Mouse (Mus musculus) midbrain, embryonic 12.5 days (tissue): ENCODE measurements around the gene Pde4d. TPM values are rescaled to one million over a fixed set of nuclear protein-coding genes. Genes with fewer than 3 reads are reported as not detected.

ENCODE experiments used
- ATAC-seq: fragments of 200-750 bp; cut with Nextera tagmentation; 2 replicates; pipeline ENCODE4 v1.8.0; 2017; ENCODE audit warnings: low read depth, moderate TSS enrichment, moderate library complexity; ENCODE audit not compliant: low FRiP score
- H3K27ac ChIP-seq: fragments of 300-500 bp; sonication (generic); replicated peaks from 2 replicates; pipeline ENCODE4 v1.5.1; 2016; ENCODE audit warnings: mild to moderate bottlenecking
- H3K27me3 ChIP-seq: fragments of 300-500 bp; sonication (generic); 2 replicates; pipeline ENCODE4 v1.6.1; 2016; ENCODE audit warnings: mild to moderate bottlenecking
- H3K36me3 ChIP-seq: fragments of 300-500 bp; sonication (generic); 2 replicates; pipeline ENCODE4 v1.6.1; 2016
- H3K4me1 ChIP-seq: fragments of 300-500 bp; sonication (generic); 2 replicates; pipeline ENCODE4 v1.6.1; 2016
- H3K4me2 ChIP-seq: fragments of 300-500 bp; sonication (generic); replicated peaks from 2 replicates; pipeline ENCODE4 v1.6.1; 2016; ENCODE audit warnings: mild to moderate bottlenecking, moderate library complexity
- H3K4me3 ChIP-seq: fragments of 300-500 bp; sonication (generic); 2 replicates; pipeline ENCODE4 v1.5.1; 2016; ENCODE audit warnings: mild to moderate bottlenecking
- H3K9ac ChIP-seq: fragments of 300-500 bp; sonication (generic); replicated peaks from 2 replicates; pipeline ENCODE4 v1.6.1; 2016; ENCODE audit warnings: mild to moderate bottlenecking, moderate library complexity
- H3K9me3 ChIP-seq: fragments of 300-500 bp; sonication (generic); 2 replicates; pipeline ENCODE4 v1.6.1; 2016; ENCODE audit warnings: mild to moderate bottlenecking
- WGBS: fragments of 180-500 bp; shearing (Covaris S2); methylation state at CpG from one replicate; pipeline ENCODE4 v1.1.7; 2016; 5-methylcytosine and 5-hydroxymethylcytosine counted together
- polyA plus RNA-seq: library from polyadenylated mRNA; unstranded; fragments of >200 nt; fragmentation: Nextera tagmentation; extraction: Ambion mirVana; gene quantifications from 2 replicates; pipeline ENCODE4 v1.2.1, GENCODE M21; 2016

Pde4d gene
- polyA plus RNA-seq, 1 experiment from 2014 or later: 21.4 TPM

GRCm38 (mm10) chr13:109491829-109492228 is 1042.1 kb downstream of the Pde4d start:
- Histone ChIP-seq H3K4me2 (no peak overlapping the region), H3K27ac (no peak overlapping the region), H3K27me3 (no peaks in the 10 kb centered on the region), H3K9me3 (no peaks in the 10 kb centered on the region), H3K9ac (no peak overlapping the region), H3K4me3 (no peak overlapping the region), H3K4me1 (peaks cover 12% of the 10 kb centered on the region; the same call in 1 of the 2 replicates), H3K36me3 (no peaks in the 10 kb centered on the region)
- 48% methylated on average over 4 of the region's 4 CpGs for WGBS
- no peak for ATAC-seq

- no peaks in the 10 kb centered on the region for H3K9me3 ChIP-seq
- no peaks in the 10 kb centered on the region for H3K36me3 ChIP-seq
- no peaks in the 10 kb centered on the region for H3K4me1 ChIP-seq
- WGBS: 88% methylated on average over 9 of the region's 9 CpGs
- H3K4me3 ChIP-seq: no peak overlapping the region
- ATAC-seq: no peak
- no peak overlapping the region for H3K4me2 ChIP-seq
- H3K27me3 ChIP-seq: no peaks in the 10 kb centered on the region
- H3K27ac ChIP-seq: no peak overlapping the region
- no peak overlapping the region for H3K9ac ChIP-seq
Observed at GRCm38 (mm10) chr13:109500336-109500735, 1050.6 kb downstream of the Pde4d start.

DNA sequence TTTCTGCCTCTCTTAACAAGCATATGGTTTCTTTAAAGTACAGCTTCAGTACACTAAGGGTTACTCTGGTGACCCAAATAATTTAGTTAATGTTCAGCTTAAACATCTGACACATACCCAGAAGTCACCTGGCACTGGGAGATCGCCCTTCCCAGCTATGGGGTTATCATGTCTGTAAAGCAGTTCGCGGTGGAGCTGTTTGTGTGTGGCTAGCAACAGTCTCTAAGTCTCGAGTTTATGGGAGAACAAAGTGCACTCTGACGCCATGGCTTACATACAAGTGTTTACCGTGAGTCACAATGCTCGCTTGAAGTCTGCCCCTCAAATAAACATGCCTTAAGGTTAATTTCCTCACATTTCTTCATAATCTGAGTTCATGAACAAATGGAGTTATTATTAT is 1053.0 kb downstream of the Pde4d start:
- ATAC-seq: no peak
- 94% methylated on average over 7 of the region's 7 CpGs for WGBS

GRCm38 (mm10) chr13:109506754-109507153 is 1057.0 kb downstream of the Pde4d start:
- Histone ChIP-seq H3K4me2 (no peak overlapping the region), H3K27ac (no peak overlapping the region), H3K27me3 (no peaks in the 10 kb centered on the region), H3K4me1 (no peaks in the 10 kb centered on the region), H3K9ac (no peak overlapping the region), H3K9me3 (no peaks in the 10 kb centered on the region), H3K4me3 (no peak overlapping the region), H3K36me3 (no peaks in the 10 kb centered on the region)
- WGBS: 92% methylated on average over 7 of the region's 7 CpGs
- no peak for ATAC-seq

More for the DNA sequence above, 1053.0 kb downstream of the Pde4d start:
- no peak overlapping the region for H3K27ac ChIP-seq
- H3K36me3 ChIP-seq: no peaks in the 10 kb centered on the region
- no peaks in the 10 kb centered on the region for H3K27me3 ChIP-seq
- H3K4me2 ChIP-seq: no peak overlapping the region
- no peak overlapping the region for H3K9ac ChIP-seq
- no peaks in the 10 kb centered on the region for H3K9me3 ChIP-seq
- H3K4me1 ChIP-seq: no peaks in the 10 kb centered on the region
- H3K4me3 ChIP-seq: no peak overlapping the region

GRCm38 (mm10) chr13:109508472-109508871 is 1058.7 kb downstream of the Pde4d start:
- 93% methylated on average over 4 of the region's 4 CpGs for WGBS
- H3K4me2 ChIP-seq: no peak overlapping the region
- H3K27ac ChIP-seq: no peak overlapping the region
- no peaks in the 10 kb centered on the region for H3K9me3 ChIP-seq
- no peak overlapping the region for H3K9ac ChIP-seq
- no peak overlapping the region for H3K4me3 ChIP-seq
- H3K27me3 ChIP-seq: no peaks in the 10 kb centered on the region
- ATAC-seq: no peak
- no peaks in the 10 kb centered on the region for H3K4me1 ChIP-seq
- H3K36me3 ChIP-seq: no peaks in the 10 kb centered on the region

GRCm38 (mm10) chr13:109518194-109518593 is 1068.4 kb downstream of the Pde4d start:
- Histone ChIP-seq H3K27me3 (no peaks in the 10 kb centered on the region), H3K4me3 (no peak overlapping the region), H3K9ac (no peak overlapping the region), H3K27ac (no peak overlapping the region), H3K4me1 (0 out of 2 replicates have a peak, but pooled peaks cover 2% of the 10 kb centered on the region), H3K9me3 (no peaks in the 10 kb centered on the region), H3K4me2 (no peak overlapping the region), H3K36me3 (no peaks in the 10 kb centered on the region)
- peak; percentile 47; the same call in 1 of the 2 replicates for ATAC-seq
- 56% methylated on average over 1 of the region's 1 CpGs for WGBS

- H3K4me2 ChIP-seq: no peak overlapping the region
- WGBS: 38% methylated on average over 3 of the region's 3 CpGs
- H3K4me3 ChIP-seq: no peak overlapping the region
- no peak for ATAC-seq
- H3K9ac ChIP-seq: no peak overlapping the region
- no peaks in the 10 kb centered on the region for H3K9me3 ChIP-seq
- H3K36me3 ChIP-seq: no peaks in the 10 kb centered on the region
- 0 out of 2 replicates have a peak, but pooled peaks cover 2% of the 10 kb centered on the region for H3K4me1 ChIP-seq
- no peak overlapping the region for H3K27ac ChIP-seq
- no peaks in the 10 kb centered on the region for H3K27me3 ChIP-seq
Observed at GRCm38 (mm10) chr13:109519485-109519884, 1069.7 kb downstream of the Pde4d start.

DNA sequence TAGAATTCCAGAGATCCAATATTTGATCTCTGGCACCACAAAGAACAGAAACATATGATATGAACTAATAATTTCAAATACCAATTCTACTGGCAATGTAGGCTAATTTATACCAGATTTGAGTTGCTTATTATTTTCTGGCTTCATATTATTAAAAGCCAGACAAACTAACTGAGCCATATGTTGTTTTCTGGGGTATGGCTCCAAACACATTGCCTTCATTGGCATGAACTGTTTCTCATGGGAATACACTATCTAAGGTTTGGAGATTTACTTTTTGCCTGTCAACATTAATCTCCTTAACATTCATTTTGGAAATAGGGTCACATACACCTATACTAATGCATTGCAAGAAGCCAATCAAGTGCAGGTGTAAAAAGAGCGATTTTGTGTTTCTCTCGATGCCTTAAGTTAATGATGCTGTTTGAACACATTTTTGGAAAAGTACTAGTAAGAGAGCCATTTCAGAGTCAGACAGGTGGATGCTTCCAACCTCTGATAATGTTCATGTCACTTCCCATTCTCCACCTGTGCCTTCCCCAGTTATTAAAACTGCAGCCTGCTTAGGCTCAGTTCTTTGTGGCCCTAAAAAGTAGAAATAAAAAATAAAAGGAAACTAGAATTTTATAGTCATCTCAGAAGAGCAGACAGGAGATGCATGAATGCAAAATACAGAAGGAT is 1070.4 kb downstream of the Pde4d start:
- Histone ChIP-seq H3K27ac (no peak overlapping the region), H3K9ac (no peak overlapping the region), H3K4me3 (no peak overlapping the region), H3K9me3 (no peaks in the 10 kb centered on the region), H3K27me3 (no peaks in the 10 kb centered on the region), H3K4me2 (no peak overlapping the region), H3K36me3 (no peaks in the 10 kb centered on the region), H3K4me1 (0 out of 2 replicates have a peak, but pooled peaks cover 2% of the 10 kb centered on the region)
- ATAC-seq: no peak
- 92% methylated on average over 2 of the region's 2 CpGs for WGBS

DNA sequence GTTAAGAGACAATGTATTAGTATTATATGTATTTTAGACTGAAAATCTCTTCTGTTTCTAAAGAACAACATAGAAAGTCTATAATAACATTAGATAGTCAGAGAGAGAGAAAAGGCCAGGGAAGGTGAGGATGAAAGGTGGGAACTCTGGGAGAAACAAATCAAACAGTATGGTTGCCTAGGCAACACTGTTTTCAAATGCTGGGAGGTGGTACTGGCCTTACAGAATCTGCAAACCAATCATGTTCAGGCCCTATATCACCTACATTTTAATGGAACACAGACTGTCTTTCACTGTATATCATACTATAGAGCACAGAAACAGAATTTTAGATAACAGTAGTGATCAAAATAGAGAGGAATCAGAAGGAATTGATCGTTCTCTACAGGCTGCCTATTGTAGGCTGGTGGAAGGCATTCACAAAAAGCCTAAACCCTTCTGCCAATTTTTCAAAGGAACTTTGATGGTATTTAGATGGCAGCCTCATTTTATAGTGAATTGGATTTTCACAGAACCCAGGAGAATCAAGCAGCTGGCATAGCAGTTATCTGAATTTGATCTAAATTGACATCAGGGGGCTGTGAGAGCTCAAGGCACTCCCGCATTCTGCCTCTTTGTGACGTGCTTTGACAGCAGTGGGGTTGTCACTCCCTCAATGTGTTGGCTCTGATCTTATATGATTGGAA is 1084.2 kb downstream of the Pde4d start:
- H3K36me3 ChIP-seq: no peaks in the 10 kb centered on the region
- H3K9me3 ChIP-seq: no peaks in the 10 kb centered on the region
- H3K27ac ChIP-seq: peak overlapping the region; percentile 69
- no peak overlapping the region for H3K4me2 ChIP-seq
- H3K27me3 ChIP-seq: no peaks in the 10 kb centered on the region
- H3K4me1 ChIP-seq: peaks cover 7% of the 10 kb centered on the region
- WGBS: 43% methylated on average over 3 of the region's 3 CpGs
- ATAC-seq: peak; percentile 80
- H3K9ac ChIP-seq: no peak overlapping the region
- no peak overlapping the region for H3K4me3 ChIP-seq

DNA sequence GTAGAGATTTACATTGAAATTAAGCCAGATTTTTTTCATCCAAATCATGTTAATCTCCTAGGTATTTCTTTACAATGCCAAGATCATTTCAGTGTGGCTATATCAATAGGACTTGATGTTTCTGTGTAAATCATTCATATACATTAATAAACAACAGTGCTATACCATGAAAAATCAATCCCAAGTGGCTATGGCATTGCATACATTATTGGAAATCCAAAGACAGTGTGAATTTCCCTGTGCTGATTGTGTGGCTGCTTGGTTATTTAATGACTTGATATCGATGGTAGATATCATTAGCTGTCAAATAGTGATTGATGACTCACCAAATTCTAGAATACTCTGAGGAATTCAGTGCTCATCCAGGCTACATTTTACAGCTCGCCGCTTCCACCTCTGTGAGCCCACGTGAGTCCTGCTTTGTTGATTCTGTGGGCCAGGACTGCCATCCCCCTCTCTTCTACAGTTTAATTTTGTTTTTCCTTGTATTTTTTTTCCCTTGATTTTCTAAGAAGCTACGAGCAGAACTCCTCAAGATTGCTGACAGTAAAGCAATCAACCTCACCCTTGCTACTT is 1085.0 kb downstream of the Pde4d start:
- no peak overlapping the region for H3K4me3 ChIP-seq
- peak overlapping the region; percentile 69; the same call in 1 of the 2 replicates for H3K27ac ChIP-seq
- H3K4me1 ChIP-seq: peaks cover 7% of the 10 kb centered on the region
- no peak overlapping the region for H3K9ac ChIP-seq
- 65% methylated on average over 5 of the region's 5 CpGs for WGBS
- no peaks in the 10 kb centered on the region for H3K36me3 ChIP-seq
- ATAC-seq: peak; percentile 42; the same call in 1 of the 2 replicates
- no peaks in the 10 kb centered on the region for H3K9me3 ChIP-seq
- no peak overlapping the region for H3K4me2 ChIP-seq
- no peaks in the 10 kb centered on the region for H3K27me3 ChIP-seq

DNA sequence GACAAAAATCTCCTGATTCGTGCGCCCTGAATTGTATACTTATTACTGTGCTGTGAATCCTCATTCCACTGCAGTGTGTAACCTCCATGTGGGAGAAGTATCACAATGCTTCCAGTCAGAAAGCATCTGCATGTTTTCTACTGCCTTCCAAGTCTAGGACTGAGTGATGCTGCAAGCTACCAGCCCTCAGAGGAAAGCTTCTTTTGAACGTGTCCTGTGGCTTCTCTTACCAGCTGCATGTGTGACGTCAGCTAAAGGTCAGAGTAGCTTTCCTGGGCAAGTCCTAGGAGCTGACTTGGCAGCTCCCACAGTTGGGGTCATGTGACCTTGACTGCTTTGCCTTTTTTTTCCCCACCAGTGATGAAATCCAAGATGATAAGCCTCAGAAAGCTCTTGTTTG is 1086.9 kb downstream of the Pde4d start:
- H3K4me2 ChIP-seq: no peak overlapping the region
- H3K27ac ChIP-seq: no peak overlapping the region; the same call in 1 of the 2 replicates
- ATAC-seq: no peak

DNA sequence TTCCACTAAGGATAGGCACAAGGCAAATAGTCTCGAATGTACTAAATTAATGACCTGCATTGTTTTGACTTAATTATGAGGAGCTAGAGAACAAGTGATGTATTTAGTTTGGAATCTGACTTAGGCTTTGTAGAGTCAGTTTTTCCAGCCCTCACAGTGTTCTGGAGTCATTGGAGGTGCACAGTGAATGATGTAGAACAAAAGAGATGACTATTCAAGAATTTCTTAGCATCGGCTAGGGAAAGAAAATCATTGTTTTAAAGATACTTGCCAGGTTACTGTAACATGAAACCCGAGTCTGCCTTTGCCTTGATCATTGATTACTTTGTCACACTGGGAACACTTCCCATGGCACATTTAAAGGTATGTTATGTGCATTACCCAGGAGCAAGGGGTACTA is 1089.6 kb downstream of the Pde4d start:
- H3K4me1 ChIP-seq: 0 out of 2 replicates have a peak, but pooled peaks cover under 1% of the 10 kb centered on the region
- no peak for ATAC-seq
- H3K27me3 ChIP-seq: no peaks in the 10 kb centered on the region
- H3K27ac ChIP-seq: no peak overlapping the region
- no peak overlapping the region for H3K4me3 ChIP-seq
- H3K4me2 ChIP-seq: no peak overlapping the region
- no peak overlapping the region for H3K9ac ChIP-seq
- H3K36me3 ChIP-seq: no peaks in the 10 kb centered on the region
- no peaks in the 10 kb centered on the region for H3K9me3 ChIP-seq
- 63% methylated on average over 3 of the region's 3 CpGs for WGBS

More for the DNA sequence above, 1086.9 kb downstream of the Pde4d start:
- no peaks in the 10 kb centered on the region for H3K9me3 ChIP-seq
- peaks cover 7% of the 10 kb centered on the region for H3K4me1 ChIP-seq
- no peak overlapping the region for H3K4me3 ChIP-seq
- no peaks in the 10 kb centered on the region for H3K36me3 ChIP-seq
- no peaks in the 10 kb centered on the region for H3K27me3 ChIP-seq
- 64% methylated on average over 4 of the region's 4 CpGs for WGBS
- H3K9ac ChIP-seq: no peak overlapping the region
